ENCODE assay signal across 13 mouse cellular contexts in the genomic region with DNA sequence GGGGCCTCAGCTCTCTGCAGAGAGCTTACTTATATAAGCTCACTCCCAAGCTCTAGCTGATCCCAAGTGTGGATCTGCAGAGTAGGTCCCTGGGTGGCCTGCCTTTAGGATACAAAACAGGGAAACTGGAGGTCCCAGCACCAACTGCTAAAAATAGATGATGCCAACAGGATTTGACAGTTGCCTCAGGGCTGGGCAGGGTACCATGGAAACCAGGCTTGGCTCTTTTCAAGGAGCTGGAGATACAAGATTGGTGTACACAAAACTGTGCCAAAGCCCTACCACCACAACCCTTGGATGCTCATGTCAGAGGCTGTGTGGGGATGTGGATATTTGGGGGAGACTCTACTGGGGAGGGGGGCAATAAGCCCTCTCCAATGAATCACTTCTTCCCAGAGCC. TPM values are rescaled to one million over a fixed set of nuclear protein-coding genes. Genes with fewer than 3 reads are reported as not detected.
DNase-seq lines count a peak whose midpoint lies in the region; ATAC-seq lines count a peak whose summit lies in the region.
"Had no signal": no experiment of that assay in that cellular context is flagged by ENCODE, and none has a peak within 500 bp of the region (broad histone marks: within the 10 kb centered on the region; RNA-seq: fewer than 3 reads in every experiment).

No protein-coding gene starts in this region.

- H3K9me3 ChIP-seq in hindbrain, embryonic 16.5 days (ENCODE audit: control insufficient read depth, low read length): no peaks in the 10 kb centered on the region
- H3K9me3 ChIP-seq in hindbrain, embryonic 14.5 days (ENCODE audit: control insufficient read depth, low read length): no peaks in the 10 kb centered on the region
- H3K9me3 ChIP-seq in midbrain, embryonic 15.5 days: no peaks in the 10 kb centered on the region
- no peaks in the 10 kb centered on the region for H3K9me3 ChIP-seq in heart, embryonic 12.5 days (replicated peaks)
- H3K9me3 ChIP-seq: embryonic facial prominence, embryonic 12.5 days; intestine, embryonic 15.5 days had no signal

- H3K27me3 ChIP-seq in hindbrain, embryonic 16.5 days (replicated peaks; ENCODE audit: control insufficient read depth, insufficient read depth, low read length): no peaks in the 10 kb centered on the region
- H3K27me3 ChIP-seq in hindbrain, embryonic 14.5 days (ENCODE audit: control insufficient read depth, insufficient read depth, low read length): no peaks in the 10 kb centered on the region
- H3K27me3 ChIP-seq in midbrain, embryonic 15.5 days (replicated peaks): no peaks in the 10 kb centered on the region
- H3K27me3 ChIP-seq in heart, embryonic 12.5 days (replicated peaks): 0 out of 2 replicates have a peak, but pooled peaks cover 4% of the 10 kb centered on the region
- H3K27me3 ChIP-seq: embryonic facial prominence, embryonic 12.5 days; intestine, embryonic 15.5 days had no signal

- H3K4me1 ChIP-seq in hindbrain, embryonic 16.5 days (ENCODE audit: control insufficient read depth, insufficient read depth, low read depth, low read length): peaks cover 18% of the 10 kb centered on the region
- peaks cover 21% of the 10 kb centered on the region for H3K4me1 ChIP-seq in hindbrain, embryonic 14.5 days (replicated peaks; ENCODE audit: control insufficient read depth, insufficient read depth, low read length)
- H3K4me1 ChIP-seq in midbrain, embryonic 15.5 days: peaks cover 21% of the 10 kb centered on the region
- peaks cover 10% of the 10 kb centered on the region; the same call in 1 of the 2 replicates for H3K4me1 ChIP-seq in heart, embryonic 12.5 days (replicated peaks)
- H3K4me1 ChIP-seq: intestine, embryonic 15.5 days had no signal

- H3K9ac ChIP-seq in hindbrain, embryonic 16.5 days (ENCODE audit: low read depth, low read length): no peak overlapping the region
- H3K9ac ChIP-seq in hindbrain, embryonic 14.5 days: no peak overlapping the region
- H3K9ac ChIP-seq in midbrain, embryonic 15.5 days: no peak overlapping the region
- no peak overlapping the region for H3K9ac ChIP-seq in heart, embryonic 12.5 days
- H3K9ac ChIP-seq: embryonic facial prominence, embryonic 12.5 days; intestine, embryonic 15.5 days had no signal

- peak; percentile 53 for ATAC-seq in hindbrain, embryonic 16.5 days
- no peak for ATAC-seq in hindbrain, embryonic 14.5 days (ENCODE audit: low FRiP score)
- 0 out of 2 replicates have a peak, but pooled peaks have one; percentile 16 for ATAC-seq in midbrain, embryonic 15.5 days (replicated peaks)
- ATAC-seq in heart, embryonic 12.5 days (ENCODE audit: insufficient number of reproducible peaks, low FRiP score): no peak
- ATAC-seq: intestine, embryonic 15.5 days had no signal

- no peaks in the 10 kb centered on the region; the same call in 1 of the 2 replicates for H3K36me3 ChIP-seq in hindbrain, embryonic 16.5 days (ENCODE audit: control insufficient read depth, insufficient read depth, low read length)
- H3K36me3 ChIP-seq in hindbrain, embryonic 14.5 days (replicated peaks; ENCODE audit: control insufficient read depth, insufficient read depth): no peaks in the 10 kb centered on the region
- no peaks in the 10 kb centered on the region for H3K36me3 ChIP-seq in midbrain, embryonic 15.5 days (replicated peaks)
- H3K36me3 ChIP-seq in heart, embryonic 12.5 days: no peaks in the 10 kb centered on the region
- H3K36me3 ChIP-seq: embryonic facial prominence, embryonic 12.5 days; intestine, embryonic 15.5 days had no signal

- H3K4me3 ChIP-seq in hindbrain, embryonic 16.5 days (ENCODE audit: low read length): no peak overlapping the region
- no peak overlapping the region for H3K4me3 ChIP-seq in hindbrain, embryonic 14.5 days (replicated peaks; ENCODE audit: low read length)
- H3K4me3 ChIP-seq in midbrain, embryonic 15.5 days: no peak overlapping the region
- no peak overlapping the region for H3K4me3 ChIP-seq in heart, embryonic 12.5 days
- H3K4me3 ChIP-seq: embryonic facial prominence, embryonic 12.5 days; intestine, embryonic 15.5 days had no signal

- H3K27ac ChIP-seq in hindbrain, embryonic 16.5 days (ENCODE audit: low read depth, low read length): peak overlapping the region; percentile 55
- H3K27ac ChIP-seq in hindbrain, embryonic 14.5 days: no peak overlapping the region
- H3K27ac ChIP-seq in midbrain, embryonic 15.5 days: 0 out of 2 replicates have a peak overlapping the region, but pooled peaks have one; percentile 17
- H3K27ac ChIP-seq in heart, embryonic 12.5 days (ENCODE audit: poor library complexity, severe bottlenecking): no peak overlapping the region
- H3K27ac ChIP-seq: embryonic facial prominence, embryonic 12.5 days; intestine, embryonic 15.5 days had no signal

- no peak for DNase-seq in hindbrain, embryonic 14.5 days (ENCODE audit: low spot score)
- peak; percentile 38 to 49 for DNase-seq in cerebellum, adult 18-20 months
- DNase-seq in cerebellum, postnatal 10 days: peak; percentile 83 to 85
- DNase-seq in heart, adult 9 months (ENCODE audit: low spot score in 2 of 2): no peak
- DNase-seq: adrenal gland, adult 8-10 months; heart, postnatal 10 days; kidney, postnatal 25 days; lung, postnatal 4 days had no signal

- H3K4me2 ChIP-seq in hindbrain, embryonic 16.5 days (ENCODE audit: low read length): no peak overlapping the region
- H3K4me2 ChIP-seq in hindbrain, embryonic 14.5 days (replicated peaks): no peak overlapping the region
- H3K4me2 ChIP-seq in midbrain, embryonic 15.5 days: no peak overlapping the region
- no peak overlapping the region for H3K4me2 ChIP-seq in heart, embryonic 12.5 days
- H3K4me2 ChIP-seq: embryonic facial prominence, embryonic 12.5 days; intestine, embryonic 15.5 days had no signal

RNA-seq across cellular contexts. Expression of gene Epb41l4b, which starts 47.7 kb away (rescaled TPM):
- 2.8 and 3.4 TPM in 2 replicates for polyA plus RNA-seq in hindbrain, embryonic 16.5 days (2015; fragmentation: Nextera tagmentation; extraction: Ambion mirVana)
- polyA plus RNA-seq in hindbrain, embryonic 14.5 days (2014; fragmentation: Nextera tagmentation; extraction: Ambion mirVana): 3.8 and 4.2 TPM in 2 replicates
- polyA plus RNA-seq in midbrain, embryonic 15.5 days (2015; fragmentation: Nextera tagmentation; extraction: Ambion mirVana): 3.5 and 3.7 TPM in 2 replicates
- 0.29 and 0.31 TPM in 2 replicates for polyA plus RNA-seq in heart, embryonic 12.5 days (2016; fragmentation: Nextera tagmentation; extraction: Ambion mirVana)

Comparison
In these comparisons a context has a peak if more than half of its experiments do, and no peak if none do; other contexts are left out.
1. ATAC-seq: peak in hindbrain, embryonic 16.5 days (single experiment) and midbrain, embryonic 15.5 days (single experiment); none in hindbrain, embryonic 14.5 days (single experiment) and heart, embryonic 12.5 days (single experiment).
2. H3K27ac ChIP-seq: peak in hindbrain, embryonic 16.5 days (single experiment) and midbrain, embryonic 15.5 days (single experiment); none in hindbrain, embryonic 14.5 days (single experiment) and heart, embryonic 12.5 days (single experiment).
3. DNase-seq: peak in cerebellum, adult 18-20 months (2 of 2) and cerebellum, postnatal 10 days (2 of 2); none in hindbrain, embryonic 14.5 days (single experiment) and heart, adult 9 months (0 of 2).